Mouse (Mus musculus) monocyte, adult 2 months (primary cell): ENCODE results near the gene Ccnd1.
"Not testable (repeated sequence)": the region's sequence is repeated elsewhere in the genome, so short reads cannot be mapped to it uniquely, and the experiment has no call there.

Source experiments
- DNase-seq, 2 experiments: peaks; one replicate each; pipeline ENCODE4 v3.0.0; 2022; ENCODE audit warnings: low spot score in 2 of 2, low read depth in 1 of 2

The Ccnd1 gene

GRCm38 (mm10) chr7:144911121-144911520 lies 28.6 kb downstream of the Ccnd1 start:
- DNase-seq, result no peak

GRCm38 (mm10) chr7:144908705-144909104 lies 31.0 kb downstream of the Ccnd1 start:
- DNase-seq, result no peak

DNA sequence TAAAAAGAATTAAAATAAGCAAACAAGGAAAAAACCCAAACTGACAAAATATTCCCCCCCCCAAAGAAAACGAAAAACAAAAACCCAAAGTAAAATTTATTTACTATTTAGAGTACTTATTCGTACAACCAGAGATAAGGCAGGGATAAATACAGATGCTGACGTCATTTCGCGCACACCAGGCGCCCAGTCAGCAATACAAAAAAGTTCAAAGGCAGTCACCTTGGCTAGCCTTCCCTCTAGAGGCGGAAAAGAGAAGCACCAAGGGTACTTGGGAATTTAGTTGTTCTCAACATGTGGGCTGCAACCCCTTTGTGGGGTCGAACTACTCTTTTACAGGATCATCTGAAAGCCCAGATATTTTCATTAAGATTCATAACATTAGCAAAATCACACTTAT lies 31.9 kb downstream of the Ccnd1 start:
- no peak for DNase-seq

DNA sequence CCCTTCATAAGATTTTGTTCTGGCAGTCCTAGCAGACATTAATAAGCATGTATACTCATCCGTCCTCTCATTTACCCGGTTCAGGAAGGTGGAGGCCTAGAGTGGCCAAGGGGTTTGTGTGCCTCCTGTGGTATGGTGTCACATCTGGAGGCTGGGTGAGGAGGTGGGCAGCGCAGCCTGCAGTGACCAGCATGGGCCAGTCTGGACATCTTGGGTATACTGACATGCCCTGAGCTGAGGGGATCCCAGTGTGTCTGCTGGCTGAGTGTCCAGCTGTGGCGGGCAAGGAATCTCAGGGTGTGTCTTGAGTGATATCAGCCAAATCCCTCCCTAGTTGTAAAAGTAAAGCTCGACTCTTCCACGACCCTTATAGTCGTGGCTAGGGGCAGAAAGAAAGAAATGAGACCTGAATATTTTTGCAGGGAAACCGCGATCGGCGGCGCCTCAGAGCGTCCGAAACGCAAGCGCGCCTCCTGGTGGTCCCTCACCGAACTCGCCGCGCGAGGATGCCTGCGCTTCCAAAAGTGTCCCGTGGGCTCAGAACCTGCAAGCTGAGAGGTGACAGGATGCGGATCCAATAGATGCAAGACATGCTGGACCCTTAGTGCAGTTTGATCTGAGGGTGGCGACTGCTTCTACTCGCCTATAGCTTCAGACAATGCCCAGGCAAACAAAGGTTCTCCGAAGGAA lies 32.9 kb downstream of the Ccnd1 start:
- DNase-seq, result peak in 1 of 2 experiments; percentile 34

DNA sequence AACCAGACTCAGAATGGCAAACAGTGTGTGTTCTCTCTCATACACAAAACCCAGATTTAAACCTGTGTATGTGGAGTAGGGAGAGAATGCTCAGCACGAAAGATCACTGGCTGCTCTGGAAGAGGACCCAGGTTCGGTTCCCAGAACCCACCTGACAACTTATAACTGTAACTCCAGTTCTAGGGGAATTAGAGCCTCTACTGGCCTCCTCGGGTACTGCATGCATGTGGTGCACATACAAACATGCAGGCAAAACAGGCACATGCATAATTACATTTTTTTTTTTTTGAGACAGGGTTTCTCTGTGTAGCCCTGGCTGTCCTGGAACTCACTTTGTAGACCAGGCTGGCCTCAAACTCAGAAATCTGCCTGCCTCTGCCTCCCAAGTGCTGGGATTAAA lies 34.2 kb downstream of the Ccnd1 start:
- not testable (repeated sequence) for DNase-seq

DNA sequence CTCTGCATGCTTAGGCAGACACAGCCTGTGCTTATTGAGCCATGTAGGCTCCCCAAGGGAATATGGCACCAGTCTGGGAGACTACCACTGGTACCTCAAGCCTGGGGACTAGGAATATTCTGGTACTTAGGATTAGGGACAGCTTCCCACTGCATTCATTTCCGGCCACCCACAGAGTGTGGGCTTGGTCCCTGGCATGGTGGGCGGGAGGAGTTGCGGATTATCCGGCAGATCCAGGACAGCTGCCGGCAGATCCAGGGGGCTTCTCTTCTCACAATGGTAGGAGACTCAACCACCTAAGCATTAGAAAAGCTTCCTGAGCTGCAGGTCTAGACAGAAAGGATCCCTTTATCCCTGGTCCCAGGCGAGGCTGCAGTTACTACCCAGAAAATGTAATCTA lies 41.2 kb downstream of the Ccnd1 start:
- DNase-seq, result no peak

GRCm38 (mm10) chr7:144896294-144897218 lies 43.2 kb downstream of the Ccnd1 start, which contains the start of gene Fgf15:
Fgf15 (plus strand) TSS chr7:144896531.
- no peak for DNase-seq

DNA sequence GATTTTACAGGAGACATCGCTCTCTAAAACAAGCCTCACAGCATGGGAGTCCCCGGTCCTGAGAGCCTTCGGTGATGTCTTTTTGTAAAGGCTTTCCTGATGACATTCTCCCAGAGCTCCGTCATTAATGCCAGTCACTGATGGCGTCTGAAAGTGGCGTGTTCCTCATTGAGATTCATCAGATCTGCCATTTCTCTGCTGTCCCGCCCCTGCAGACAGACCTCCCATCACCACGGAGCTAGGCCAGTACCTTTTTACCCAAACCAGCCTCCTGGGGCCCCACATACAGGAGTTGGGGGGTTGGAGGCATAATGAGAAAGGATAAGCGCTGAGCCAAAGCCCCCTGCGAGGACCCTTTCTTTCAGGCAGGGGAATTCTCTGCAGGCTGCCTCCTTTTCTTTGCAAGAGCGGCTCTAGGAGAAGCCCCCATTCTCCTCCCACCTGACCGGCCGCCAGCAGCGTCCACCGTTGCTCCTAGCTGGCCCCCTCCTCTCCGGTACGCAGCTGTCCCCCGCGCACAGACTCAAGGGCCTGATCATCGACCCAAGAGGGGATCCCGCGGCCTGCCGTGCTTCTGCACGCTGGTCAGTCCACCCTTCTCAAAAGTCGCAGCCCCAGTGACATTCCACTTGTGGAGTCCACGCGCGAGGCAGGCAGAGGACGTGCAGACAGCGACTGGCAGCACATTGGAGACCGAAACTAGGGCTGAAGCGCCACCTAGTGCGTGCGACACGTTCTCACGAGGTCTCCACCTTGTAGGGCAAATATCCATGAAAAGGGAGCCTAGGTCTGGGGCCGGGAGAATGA lies 44.2 kb downstream of the Ccnd1 start:
- DNase-seq, result no peak

DNA sequence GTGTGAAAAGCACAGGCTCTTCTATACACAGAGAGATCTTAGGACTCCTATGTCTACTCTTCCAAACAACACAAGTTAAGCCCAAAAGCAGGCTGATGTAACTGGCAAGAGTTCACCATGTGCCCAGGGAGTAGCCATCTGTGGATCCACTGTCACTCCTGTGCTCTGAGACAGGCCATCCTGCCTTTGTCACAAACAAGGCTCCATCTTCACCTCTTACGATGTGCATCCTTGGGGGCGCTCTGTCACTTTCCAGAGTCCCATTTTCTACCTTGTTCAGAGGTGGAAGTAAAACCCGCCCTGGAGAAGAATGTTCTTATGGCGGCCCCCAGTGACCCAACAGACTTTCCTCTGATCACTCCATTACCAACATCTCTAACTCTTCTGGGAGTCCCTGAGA lies 45.0 kb downstream of the Ccnd1 start:
- DNase-seq, result no peak

DNA sequence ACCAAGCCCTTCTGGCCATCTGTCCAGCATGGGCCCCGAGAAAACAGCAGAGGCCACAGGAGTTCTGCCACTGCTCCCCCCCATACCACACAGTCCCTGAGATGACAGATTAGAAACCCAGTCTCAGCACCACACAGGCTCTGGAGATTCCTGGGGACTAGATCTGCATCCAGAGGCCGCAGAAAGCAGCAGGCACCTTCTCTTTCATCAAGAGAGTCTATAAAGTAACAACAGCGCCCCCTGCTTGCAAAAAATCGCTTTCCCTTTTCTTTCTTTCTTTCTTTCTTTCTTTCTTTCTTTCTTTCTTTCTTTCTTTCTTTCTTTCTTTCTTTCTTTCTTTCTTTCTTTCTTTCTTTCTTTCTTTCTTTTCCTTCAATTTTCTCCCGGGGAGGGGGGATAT lies 45.5 kb downstream of the Ccnd1 start:
- no peak for DNase-seq

DNA sequence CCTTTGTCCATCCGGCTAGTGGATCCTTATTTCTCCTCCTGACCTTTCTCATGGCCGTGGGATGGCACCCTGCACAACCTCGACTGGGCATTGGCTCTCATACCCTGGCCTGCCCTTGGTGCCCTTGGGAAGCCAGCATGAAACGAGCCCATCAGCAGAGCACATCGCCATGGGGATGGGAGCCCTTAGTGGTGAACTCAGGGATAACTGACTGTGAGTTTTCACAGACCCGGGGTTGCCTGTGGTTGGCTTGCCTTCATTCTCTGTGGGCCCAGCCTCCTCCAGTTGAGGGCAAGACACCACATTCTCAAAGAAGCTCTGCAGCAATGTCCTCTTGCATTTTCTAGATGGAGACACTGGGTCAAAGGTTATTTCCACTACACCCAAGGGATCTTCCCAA lies 47.4 kb downstream of the Ccnd1 start:
- DNase-seq, result no peak

- no peak for DNase-seq
Measured at GRCm38 (mm10) chr7:144891863-144892262, 47.9 kb downstream of the Ccnd1 start.

DNA sequence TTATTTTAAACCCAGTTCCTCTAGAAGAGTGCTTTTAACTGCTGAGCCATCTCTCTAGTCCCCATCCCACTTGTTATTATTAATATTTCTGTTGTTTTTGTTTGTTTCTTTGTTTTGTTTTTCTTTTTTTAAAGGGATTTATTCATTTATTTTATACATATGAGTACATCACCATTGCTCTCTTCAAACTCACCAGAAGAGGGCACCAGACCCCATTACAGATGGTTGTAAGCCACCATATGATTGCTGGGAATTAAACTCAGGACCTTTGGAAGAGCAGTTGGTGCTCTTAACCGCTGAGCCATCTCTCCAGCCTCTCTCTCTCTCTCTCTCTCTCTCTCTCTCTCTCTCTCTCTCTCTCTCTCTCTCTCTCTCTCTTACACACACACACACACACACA lies 49.1 kb downstream of the Ccnd1 start:
- not testable (repeated sequence) for DNase-seq

DNA sequence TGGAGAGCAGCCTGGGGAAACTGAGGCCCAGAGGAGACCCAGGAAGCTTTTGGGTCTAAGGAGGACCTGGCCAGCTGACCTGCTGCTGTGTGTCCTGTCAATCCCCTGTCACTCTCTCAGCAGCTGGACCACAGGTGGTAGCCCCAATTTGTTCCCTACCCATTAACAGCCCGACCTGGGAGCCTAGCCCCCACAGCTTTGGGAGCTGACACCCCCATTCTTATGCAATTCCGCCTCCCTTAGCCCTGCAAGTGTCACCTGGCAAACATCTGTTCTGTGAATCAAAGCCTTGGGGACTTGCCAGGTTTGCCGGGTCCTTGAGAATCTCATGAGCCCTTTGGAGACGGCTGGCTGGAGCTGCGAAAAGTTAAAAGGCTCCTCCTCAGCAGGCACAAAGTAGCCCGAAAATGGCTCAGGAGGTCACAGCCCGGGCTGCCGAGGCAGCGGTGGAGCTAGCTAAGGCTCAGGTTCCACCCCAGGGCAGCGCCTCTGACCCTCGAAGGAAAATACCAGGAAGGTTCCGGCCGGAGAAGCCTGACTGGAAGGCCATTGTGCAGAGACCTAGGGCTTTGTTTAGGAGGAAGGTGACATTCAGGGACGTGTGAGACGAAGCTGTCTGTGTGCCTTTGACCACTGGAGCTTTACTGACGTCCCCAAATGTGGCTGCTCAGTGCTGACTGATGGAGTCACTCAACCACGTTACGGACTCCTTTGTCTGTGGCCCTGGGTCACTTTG lies 51.0 kb downstream of the Ccnd1 start:
- DNase-seq, result no peak

- no peak for DNase-seq
Measured at GRCm38 (mm10) chr7:144887672-144888071, 52.1 kb downstream of the Ccnd1 start.

DNA sequence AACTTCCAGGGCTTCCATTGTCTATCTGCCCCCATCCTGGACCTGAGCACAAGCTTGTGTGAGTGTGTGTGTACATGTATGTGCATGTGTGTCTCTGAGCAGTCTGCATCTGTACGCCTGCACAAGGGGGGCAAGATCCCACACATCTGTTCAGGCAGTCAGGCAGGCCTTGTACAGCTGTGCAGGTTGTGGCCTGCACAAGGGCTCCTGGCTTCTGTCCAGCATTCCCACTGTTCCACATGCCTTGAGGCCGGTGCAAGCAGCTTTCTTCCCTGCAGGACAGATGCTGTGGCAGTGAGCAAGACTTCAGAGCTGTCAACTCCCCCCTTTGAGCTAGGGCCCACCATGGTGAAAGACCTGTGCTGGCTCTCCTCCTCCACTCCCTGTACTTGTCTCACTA lies 56.6 kb downstream of the Ccnd1 start:
- no peak for DNase-seq
